In genomic region chr10:128913219-128913618, GRCm38 (mm10) we compare ENCODE assay signal across 8 mouse cellular contexts. TPM values are rescaled to one million over a fixed set of nuclear protein-coding genes. Genes with fewer than 3 reads are reported as not detected.
A peak's percentile ranks its signal among the peaks of the same experiment; 100 is the strongest.
DNase-seq lines count a peak whose midpoint lies in the region; ATAC-seq and TF ChIP-seq lines count a peak whose summit lies in the region.

No protein-coding gene starts in this region.

- no peak for TF ChIP-seq POLR2A in bone marrow, adult 2 months (IDR thresholded peaks at IDR 0.05; ENCODE audit: borderline replicate concordance, control insufficient read depth, low read depth, low read length)

- DNase-seq in CD8-positive naive resting alpha-beta T cell, adult 2 months (ENCODE audit: low read depth in 2 of 2, low spot score in 2 of 2): peak; percentile 76 to 78
- DNase-seq in embryonic facial prominence, embryonic 14.5 days (ENCODE audit: low spot score): peak; percentile 92
- DNase-seq in large intestine, adult 2 months (ENCODE audit: low read depth, low spot score): peak; percentile 90
- DNase-seq in lung, embryonic 14.5 days: peak; percentile 97
- peak; percentile 89 for DNase-seq in ovary, postnatal 14 days (ENCODE audit: low spot score)
- DNase-seq in thymus, postnatal 10 days (ENCODE audit: low spot score in 2 of 2): peak; percentile 69 to 86

- H3K4me3 ChIP-seq in bone marrow, adult 2 months (replicated peaks; ENCODE audit: control insufficient read depth, low read depth, low read length): no peak overlapping the region
- H3K4me3 ChIP-seq in embryonic facial prominence, embryonic 14.5 days (ENCODE audit: low read depth, low read length): no peak overlapping the region
- no peak overlapping the region for H3K4me3 ChIP-seq in heart, embryonic 12.5 days
- H3K4me3 ChIP-seq in lung, embryonic 14.5 days (ENCODE audit: low read depth, low read length): no peak overlapping the region

- H3K4me2 ChIP-seq in embryonic facial prominence, embryonic 14.5 days (ENCODE audit: low read depth, low read length): peak overlapping the region; percentile 16
- no peak overlapping the region for H3K4me2 ChIP-seq in heart, embryonic 12.5 days
- H3K4me2 ChIP-seq in lung, embryonic 14.5 days: no peak overlapping the region

- peaks cover 63% of the 10 kb centered on the region for H3K36me3 ChIP-seq in embryonic facial prominence, embryonic 14.5 days (ENCODE audit: control insufficient read depth, insufficient read depth, low read length)
- peaks cover 64% of the 10 kb centered on the region for H3K36me3 ChIP-seq in heart, embryonic 12.5 days
- H3K36me3 ChIP-seq in lung, embryonic 14.5 days (ENCODE audit: insufficient read depth): peaks cover 54% of the 10 kb centered on the region

- no peak overlapping the region for H3K27ac ChIP-seq in bone marrow, adult 2 months (ENCODE audit: control insufficient read depth, insufficient read depth, low read depth, low read length, poor library complexity)
- H3K27ac ChIP-seq in embryonic facial prominence, embryonic 14.5 days (replicated peaks; ENCODE audit: low read depth, low read length): peak overlapping the region; percentile 16; the same call in 1 of the 2 replicates
- H3K27ac ChIP-seq in heart, embryonic 12.5 days (ENCODE audit: poor library complexity, severe bottlenecking): 0 out of 2 replicates have a peak overlapping the region, but pooled peaks have one; percentile 0
- no peak overlapping the region for H3K27ac ChIP-seq in lung, embryonic 14.5 days (ENCODE audit: low read depth)

- 0 out of 2 replicates have a peak overlapping the region, but pooled peaks have one; percentile 3 for H3K9ac ChIP-seq in embryonic facial prominence, embryonic 14.5 days (ENCODE audit: low read depth, low read length)
- H3K9ac ChIP-seq in heart, embryonic 12.5 days: no peak overlapping the region
- no peak overlapping the region for H3K9ac ChIP-seq in lung, embryonic 14.5 days

- peak; percentile 26; the same call in 1 of the 2 replicates for ATAC-seq in embryonic facial prominence, embryonic 14.5 days (ENCODE audit: low read depth)
- ATAC-seq in heart, embryonic 12.5 days (ENCODE audit: insufficient number of reproducible peaks, low FRiP score): no peak
- no peak for ATAC-seq in lung, embryonic 14.5 days (ENCODE audit: insufficient read depth)

- TF ChIP-seq CTCF in bone marrow, adult 2 months (IDR thresholded peaks at IDR 0.05; ENCODE audit: control insufficient read depth, insufficient read depth, low read length): peak; percentile 93
- TF ChIP-seq CTCF in lung, embryonic 14.5 days (IDR thresholded peaks at IDR 0.05; ENCODE audit: low read depth): peak; percentile 98

- WGBS in bone marrow, adult 2 months: 19% methylated on average over 5 of the region's 5 CpGs
- WGBS in embryonic facial prominence, embryonic 14.5 days: 10% methylated on average over 5 of the region's 5 CpGs
- WGBS in heart, embryonic 12.5 days: 8% methylated on average over 5 of the region's 5 CpGs
- WGBS in large intestine, adult 2 months: under 1% methylated on average over 5 of the region's 5 CpGs
- WGBS in lung, embryonic 14.5 days: 7% methylated on average over 5 of the region's 5 CpGs

- no peaks in the 10 kb centered on the region for H3K27me3 ChIP-seq in embryonic facial prominence, embryonic 14.5 days (replicated peaks; ENCODE audit: control insufficient read depth, insufficient read depth, low read length)
- no peaks in the 10 kb centered on the region for H3K27me3 ChIP-seq in heart, embryonic 12.5 days (replicated peaks)
- H3K27me3 ChIP-seq in lung, embryonic 14.5 days (ENCODE audit: insufficient read depth, low read length): no peaks in the 10 kb centered on the region

- H3K9me3 ChIP-seq in embryonic facial prominence, embryonic 14.5 days (ENCODE audit: control insufficient read depth, low read length): no peaks in the 10 kb centered on the region
- no peaks in the 10 kb centered on the region for H3K9me3 ChIP-seq in heart, embryonic 12.5 days (replicated peaks)
- H3K9me3 ChIP-seq in lung, embryonic 14.5 days (ENCODE audit: low read depth, low read length): no peaks in the 10 kb centered on the region

- peaks cover 3% of the 10 kb centered on the region; the same call in 1 of the 2 replicates for H3K4me1 ChIP-seq in bone marrow, adult 2 months (ENCODE audit: control insufficient read depth, insufficient read depth, low read length)
- H3K4me1 ChIP-seq in embryonic facial prominence, embryonic 14.5 days (ENCODE audit: control insufficient read depth, insufficient read depth, low read length): peaks cover 10% of the 10 kb centered on the region
- peaks cover 39% of the 10 kb centered on the region for H3K4me1 ChIP-seq in heart, embryonic 12.5 days (replicated peaks)
- peaks cover 4% of the 10 kb centered on the region; the same call in 1 of the 2 replicates for H3K4me1 ChIP-seq in lung, embryonic 14.5 days (ENCODE audit: insufficient read depth)

RNA-seq across cellular contexts. Expression of gene Rdh5, which starts 9.5 kb away (rescaled TPM):
- 2.6 and 6.2 TPM in 2 replicates for polyA plus RNA-seq in bone marrow, adult 2 months (2011; ENCODE audit: insufficient read depth, insufficient read length, low replicate concordance, missing spikeins)
- 15.5 and 16.0 TPM in 2 replicates for polyA plus RNA-seq in embryonic facial prominence, embryonic 14.5 days (2014; fragmentation: Nextera tagmentation; extraction: Ambion mirVana)
- 6.0 and 6.3 TPM in 2 replicates for polyA plus RNA-seq in heart, embryonic 12.5 days (2016; fragmentation: Nextera tagmentation; extraction: Ambion mirVana)
- 19.0 and 19.3 TPM in 2 replicates for polyA plus RNA-seq in large intestine, adult 2 months (2012; rRNA removed)
- polyA plus RNA-seq in lung, embryonic 14.5 days (2014; fragmentation: Nextera tagmentation; extraction: Ambion mirVana): 10.5 and 12.5 TPM in 2 replicates

RNA-seq across cellular contexts. Expression of gene Bloc1s1, which starts 10.6 kb away (rescaled TPM):
- polyA plus RNA-seq in bone marrow, adult 2 months (2011; ENCODE audit: insufficient read depth, insufficient read length, low replicate concordance, missing spikeins): 78.6 and 92.7 TPM in 2 replicates
- polyA plus RNA-seq in embryonic facial prominence, embryonic 14.5 days (2014; fragmentation: Nextera tagmentation; extraction: Ambion mirVana): 242 and 248 TPM in 2 replicates
- polyA plus RNA-seq in heart, embryonic 12.5 days (2016; fragmentation: Nextera tagmentation; extraction: Ambion mirVana): 161 and 165 TPM in 2 replicates
- polyA plus RNA-seq in large intestine, adult 2 months (2012; rRNA removed): 126 and 147 TPM in 2 replicates
- polyA plus RNA-seq in lung, embryonic 14.5 days (2014; fragmentation: Nextera tagmentation; extraction: Ambion mirVana): 175 and 180 TPM in 2 replicates

RNA-seq across cellular contexts. Expression of gene Cd63, which starts 12.4 kb away (rescaled TPM):
- 49.2 and 134 TPM in 2 replicates for polyA plus RNA-seq in bone marrow, adult 2 months (2011; ENCODE audit: insufficient read depth, insufficient read length, low replicate concordance, missing spikeins)
- polyA plus RNA-seq in embryonic facial prominence, embryonic 14.5 days (2014; fragmentation: Nextera tagmentation; extraction: Ambion mirVana): 916 and 959 TPM in 2 replicates
- polyA plus RNA-seq in heart, embryonic 12.5 days (2016; fragmentation: Nextera tagmentation; extraction: Ambion mirVana): 341 and 358 TPM in 2 replicates
- 130 and 137 TPM in 2 replicates for polyA plus RNA-seq in large intestine, adult 2 months (2012; rRNA removed)
- 458 and 459 TPM in 2 replicates for polyA plus RNA-seq in lung, embryonic 14.5 days (2014; fragmentation: Nextera tagmentation; extraction: Ambion mirVana)

RNA-seq across cellular contexts. Expression of gene Itga7, which starts 20.4 kb away (rescaled TPM):
- polyA plus RNA-seq in bone marrow, adult 2 months (2011; ENCODE audit: insufficient read depth, insufficient read length, low replicate concordance, missing spikeins): 1.4 and 1.9 TPM in 2 replicates
- 23.5 and 30.2 TPM in 2 replicates for polyA plus RNA-seq in embryonic facial prominence, embryonic 14.5 days (2014; fragmentation: Nextera tagmentation; extraction: Ambion mirVana)
- polyA plus RNA-seq in heart, embryonic 12.5 days (2016; fragmentation: Nextera tagmentation; extraction: Ambion mirVana): 1.4 and 1.5 TPM in 2 replicates
- 12.6 and 12.9 TPM in 2 replicates for polyA plus RNA-seq in large intestine, adult 2 months (2012; rRNA removed)
- 1.5 and 2.1 TPM in 2 replicates for polyA plus RNA-seq in lung, embryonic 14.5 days (2014; fragmentation: Nextera tagmentation; extraction: Ambion mirVana)

RNA-seq across cellular contexts. Expression of gene Gdf11, which starts 21.7 kb away (rescaled TPM):
- polyA plus RNA-seq in bone marrow, adult 2 months (2011; ENCODE audit: insufficient read depth, insufficient read length, low replicate concordance, missing spikeins): 2.4 and 3.6 TPM in 2 replicates
- 4.7 and 5.0 TPM in 2 replicates for polyA plus RNA-seq in embryonic facial prominence, embryonic 14.5 days (2014; fragmentation: Nextera tagmentation; extraction: Ambion mirVana)
- polyA plus RNA-seq in heart, embryonic 12.5 days (2016; fragmentation: Nextera tagmentation; extraction: Ambion mirVana): 4.3 and 5.0 TPM in 2 replicates
- 0.98 and 1.2 TPM in 2 replicates for polyA plus RNA-seq in large intestine, adult 2 months (2012; rRNA removed)
- 3.5 and 4.5 TPM in 2 replicates for polyA plus RNA-seq in lung, embryonic 14.5 days (2014; fragmentation: Nextera tagmentation; extraction: Ambion mirVana)

Comparison
In these comparisons a context has a peak if more than half of its experiments do, and no peak if none do; other contexts are left out.
1. H3K27ac ChIP-seq: peak in embryonic facial prominence, embryonic 14.5 days (single experiment) and heart, embryonic 12.5 days (single experiment); none in bone marrow, adult 2 months (single experiment) and lung, embryonic 14.5 days (single experiment).
2. Peak in every context shown above with its lines, with median percentiles within 50 percentile points of each other: DNase-seq.